Mouse (Mus musculus): Measurements from ENCODE around the gene Acox3.

DNA sequence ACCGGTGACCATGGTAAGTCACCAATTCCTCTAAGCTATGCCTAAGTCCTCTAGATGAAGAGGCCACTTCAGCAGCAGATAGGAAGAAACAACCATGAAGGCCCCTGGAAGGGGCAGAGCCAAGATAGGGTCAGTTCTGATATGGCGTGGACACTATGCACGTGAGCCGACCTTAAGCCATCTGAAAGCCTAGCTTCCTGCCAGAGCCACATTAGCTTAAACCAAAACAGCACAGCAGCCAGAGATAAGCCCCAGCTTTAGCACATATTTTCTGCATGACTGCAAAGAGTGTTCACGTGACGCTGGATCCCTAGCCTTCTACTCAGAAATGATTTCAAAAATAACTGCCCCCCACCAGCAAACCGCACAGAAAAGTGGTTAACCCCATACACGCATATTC, 23.4 kb upstream of the Acox3 start:
- TF ChIP-seq CTCF (conservative IDR thresholded peaks at IDR 0.05; ENCODE audit: low read length) (no peak), NANOG (IDR thresholded peaks at IDR 0.05; ENCODE audit: borderline replicate concordance, low read length) (no peak)
